Mouse (Mus musculus) liver, embryonic 15.5 days (tissue): Measurements from ENCODE around the gene Ptprm. TPM values are rescaled to one million over a fixed set of nuclear protein-coding genes. Genes with fewer than 3 reads are reported as not detected.

ENCODE experiments used
- ATAC-seq: fragments of 200-750 bp; cut with Nextera tagmentation; 2 replicates; pipeline ENCODE4 v1.8.0; 2017; ENCODE audit warnings: moderate number of reproducible peaks, mild to moderate bottlenecking, moderate library complexity; ENCODE audit not compliant: insufficient read depth
- H3K27ac ChIP-seq: fragments of 300-500 bp; sonication (generic); replicated peaks from 2 replicates; pipeline ENCODE4 v1.5.1; 2015; ENCODE audit warnings: mild to moderate bottlenecking, inconsistent platforms
- H3K27me3 ChIP-seq: fragments of 300-500 bp; sonication (generic); 2 replicates; pipeline ENCODE4 v1.6.1; 2015; ENCODE audit warnings: mild to moderate bottlenecking, inconsistent platforms
- H3K36me3 ChIP-seq: fragments of 300-500 bp; sonication (generic); replicated peaks from 2 replicates; pipeline ENCODE4 v1.6.1; 2015; ENCODE audit warnings: moderate library complexity, mild to moderate bottlenecking, inconsistent platforms
- H3K4me1 ChIP-seq: fragments of 300-500 bp; sonication (generic); replicated peaks from 2 replicates; pipeline ENCODE4 v1.6.1; 2015; ENCODE audit warnings: inconsistent platforms
- H3K4me2 ChIP-seq: fragments of 300-500 bp; sonication (generic); 2 replicates; pipeline ENCODE4 v1.6.1; 2015; ENCODE audit warnings: moderate library complexity, mild to moderate bottlenecking, inconsistent platforms
- H3K4me3 ChIP-seq: fragments of 300-500 bp; sonication (generic); replicated peaks from 2 replicates; pipeline ENCODE4 v1.5.1; 2015; ENCODE audit warnings: mild to moderate bottlenecking, inconsistent platforms
- H3K9ac ChIP-seq: fragments of 300-500 bp; sonication (generic); 2 replicates; pipeline ENCODE4 v1.6.1; 2015; ENCODE audit warnings: moderate library complexity, mild to moderate bottlenecking, inconsistent platforms
- H3K9me3 ChIP-seq: fragments of 300-500 bp; sonication (generic); replicated peaks from 2 replicates; pipeline ENCODE4 v1.6.1; 2016; ENCODE audit warnings: inconsistent platforms
- WGBS: fragments of 180-500 bp; shearing (Covaris S2); methylation state at CpG from one replicate; pipeline ENCODE4 v1.1.7; 2015; ENCODE audit warnings: mixed read lengths; ENCODE audit not compliant: insufficient replicate concordance; 5-methylcytosine and 5-hydroxymethylcytosine counted together
- polyA plus RNA-seq: library from polyadenylated mRNA; unstranded; fragments of >200 nt; fragmentation: Nextera tagmentation; extraction: Ambion mirVana; gene quantifications from 2 replicates; pipeline ENCODE4 v1.2.1, GENCODE M21; 2015

Gene Ptprm
- polyA plus RNA-seq, 1 experiment from 2014 or later: 1.4 TPM

DNA sequence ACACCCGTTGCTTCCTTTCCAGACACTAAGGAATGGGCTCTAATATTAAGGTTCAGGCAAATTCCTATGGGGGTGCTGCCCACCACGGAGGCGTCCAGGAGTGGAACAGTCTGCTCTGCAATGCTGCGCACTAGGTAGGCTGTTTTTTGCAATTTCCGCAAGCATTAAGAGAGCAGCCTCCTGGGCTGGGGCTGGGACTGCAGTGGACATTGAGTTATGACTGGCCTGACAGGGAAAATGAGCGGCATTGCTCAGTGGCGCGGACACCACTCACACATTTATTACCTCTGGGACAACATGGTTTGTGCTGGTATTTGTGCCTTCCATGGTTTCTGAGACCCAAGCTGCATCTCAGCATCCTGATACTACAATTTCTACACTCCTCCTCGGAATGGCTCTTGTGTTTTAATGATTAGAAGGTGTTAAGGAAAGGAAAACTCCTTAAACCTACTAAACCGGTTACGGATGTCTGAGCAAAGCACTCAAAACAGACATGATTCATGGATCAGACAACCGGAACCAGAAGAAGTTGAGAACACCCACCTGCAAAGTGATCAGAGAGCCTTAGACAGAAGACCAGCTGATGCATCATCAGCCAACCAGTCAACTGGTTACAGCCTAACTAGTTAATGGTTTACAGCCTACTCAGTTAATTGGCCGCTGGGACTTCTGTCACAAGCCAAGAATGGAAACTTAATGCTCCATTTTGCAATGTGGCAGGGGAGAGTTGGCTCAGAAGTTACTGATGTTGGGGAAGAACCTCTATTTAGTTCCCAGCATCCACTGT lies 76.9 kb downstream of the Ptprm start:
- Histone ChIP-seq H3K9ac (no peak overlapping the region), H3K4me1 (no peaks in the 10 kb centered on the region), H3K36me3 (no peaks in the 10 kb centered on the region), H3K4me3 (no peak overlapping the region), H3K9me3 (no peaks in the 10 kb centered on the region), H3K4me2 (no peak overlapping the region), H3K27ac (no peak overlapping the region), H3K27me3 (no peaks in the 10 kb centered on the region)
- WGBS: 76% methylated on average over 13 of the region's 13 CpGs
- ATAC-seq: no peak

DNA sequence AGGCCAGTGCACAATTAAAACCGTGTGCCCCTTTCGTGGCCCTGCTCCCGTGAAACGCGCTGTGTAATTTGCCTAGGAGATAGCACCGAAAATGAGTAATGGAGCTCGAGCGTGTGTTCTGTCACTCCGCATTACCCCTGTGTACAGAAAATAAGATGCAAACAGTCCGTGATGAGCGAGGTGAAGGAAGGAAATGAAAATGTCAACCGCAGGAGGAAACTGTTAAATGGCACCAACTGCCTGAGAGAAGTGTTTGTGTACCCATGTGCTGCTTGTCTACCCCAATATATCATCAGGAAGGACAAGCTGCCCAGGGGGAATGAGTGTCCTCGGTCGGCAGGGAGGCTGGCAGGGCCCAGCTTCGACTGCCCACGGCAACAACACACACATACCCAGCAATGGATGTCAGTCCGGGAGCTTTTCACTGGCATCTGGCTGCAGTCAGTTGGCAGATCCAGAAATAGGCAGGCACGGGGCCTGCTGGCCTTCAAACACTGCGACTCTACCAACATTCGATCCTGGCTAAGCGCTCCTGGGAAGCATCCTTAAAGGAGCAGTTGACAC lies 79.6 kb downstream of the Ptprm start:
- no peak overlapping the region for H3K4me3 ChIP-seq
- no peak for ATAC-seq
- no peaks in the 10 kb centered on the region for H3K9me3 ChIP-seq
- 35% methylated on average over 21 of the region's 21 CpGs for WGBS
- no peak overlapping the region for H3K9ac ChIP-seq
- H3K4me1 ChIP-seq: no peaks in the 10 kb centered on the region
- no peaks in the 10 kb centered on the region for H3K36me3 ChIP-seq
- no peaks in the 10 kb centered on the region for H3K27me3 ChIP-seq
- no peak overlapping the region for H3K27ac ChIP-seq
- no peak overlapping the region for H3K4me2 ChIP-seq

DNA sequence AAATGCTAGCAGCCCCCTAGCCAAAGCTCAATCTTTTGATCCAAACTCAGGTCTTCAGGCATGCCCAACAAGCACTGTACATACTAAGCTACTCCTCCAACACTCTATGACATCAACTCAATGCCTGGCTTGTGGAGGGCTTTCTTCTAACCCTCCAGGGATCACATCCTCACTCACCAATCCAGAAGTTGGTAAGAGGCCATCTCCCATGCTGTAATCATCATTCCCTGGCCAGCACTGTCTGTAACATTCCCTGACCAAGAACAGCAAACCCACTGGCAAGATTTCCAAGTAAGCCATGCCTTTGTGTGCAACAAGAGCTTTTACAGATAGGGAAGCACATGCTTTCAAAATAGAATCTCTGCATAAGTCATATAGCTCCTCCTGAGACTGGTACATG lies 81.3 kb downstream of the Ptprm start:
- Histone ChIP-seq H3K9me3 (no peaks in the 10 kb centered on the region), H3K4me2 (no peak overlapping the region), H3K27ac (no peak overlapping the region), H3K9ac (no peak overlapping the region), H3K36me3 (no peaks in the 10 kb centered on the region), H3K4me1 (no peaks in the 10 kb centered on the region), H3K4me3 (no peak overlapping the region), H3K27me3 (no peaks in the 10 kb centered on the region)
- ATAC-seq: no peak

DNA sequence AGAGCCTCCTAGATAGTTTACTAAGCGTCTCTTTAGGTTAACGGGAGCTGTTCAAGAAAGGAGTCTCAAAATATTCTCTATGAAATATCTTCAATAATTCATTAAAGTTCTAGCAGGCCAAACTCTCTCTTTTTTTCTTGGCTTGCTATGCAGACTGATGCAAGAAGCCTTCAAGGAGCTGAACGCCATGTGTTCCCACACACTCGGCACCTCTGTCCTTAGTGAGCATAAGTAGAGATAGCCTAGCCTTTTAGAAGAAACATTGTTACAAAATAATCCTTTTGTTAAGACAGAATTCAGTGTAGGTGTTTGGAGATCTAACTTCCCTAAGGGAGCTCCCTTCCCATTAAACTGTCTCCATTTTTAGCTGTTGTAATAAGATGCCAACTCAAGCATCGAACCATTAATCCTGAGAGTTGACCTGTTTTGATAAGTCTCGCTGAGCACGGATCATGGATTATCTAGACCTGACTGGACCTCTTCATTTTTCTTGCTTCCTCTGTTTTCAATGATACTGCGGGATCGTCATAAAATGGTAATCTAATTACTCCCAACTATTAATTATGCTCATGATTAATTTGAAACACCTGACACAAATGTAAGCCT lies 85.7 kb downstream of the Ptprm start:
- no peaks in the 10 kb centered on the region for H3K4me1 ChIP-seq
- no peak overlapping the region for H3K4me3 ChIP-seq
- no peak overlapping the region for H3K9ac ChIP-seq
- H3K4me2 ChIP-seq: no peak overlapping the region
- no peaks in the 10 kb centered on the region for H3K9me3 ChIP-seq
- H3K27ac ChIP-seq: no peak overlapping the region
- no peaks in the 10 kb centered on the region for H3K36me3 ChIP-seq
- no peaks in the 10 kb centered on the region for H3K27me3 ChIP-seq
- ATAC-seq: no peak
- WGBS: 69% methylated on average over 9 of the region's 9 CpGs

DNA sequence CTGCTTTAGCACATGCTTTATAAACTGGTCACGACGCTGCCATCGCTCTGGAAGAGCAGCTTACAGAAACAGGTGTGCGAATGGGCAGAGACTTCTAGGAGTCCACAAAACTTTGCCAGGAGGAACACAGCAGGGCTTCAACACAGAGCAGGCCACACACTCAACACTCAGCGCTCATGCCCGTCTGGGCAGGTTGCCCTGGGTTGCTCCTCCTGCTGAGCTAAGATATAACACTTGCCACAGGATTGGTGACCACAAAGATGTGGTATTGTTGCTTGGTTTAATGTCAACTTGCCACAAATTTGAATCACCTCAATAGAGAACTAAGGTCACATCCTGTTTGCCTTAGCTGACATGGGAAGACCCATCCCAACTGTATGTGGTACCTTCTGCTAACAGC lies 88.0 kb downstream of the Ptprm start:
- 78% methylated on average over 6 of the region's 6 CpGs for WGBS
- H3K4me2 ChIP-seq: no peak overlapping the region

DNA sequence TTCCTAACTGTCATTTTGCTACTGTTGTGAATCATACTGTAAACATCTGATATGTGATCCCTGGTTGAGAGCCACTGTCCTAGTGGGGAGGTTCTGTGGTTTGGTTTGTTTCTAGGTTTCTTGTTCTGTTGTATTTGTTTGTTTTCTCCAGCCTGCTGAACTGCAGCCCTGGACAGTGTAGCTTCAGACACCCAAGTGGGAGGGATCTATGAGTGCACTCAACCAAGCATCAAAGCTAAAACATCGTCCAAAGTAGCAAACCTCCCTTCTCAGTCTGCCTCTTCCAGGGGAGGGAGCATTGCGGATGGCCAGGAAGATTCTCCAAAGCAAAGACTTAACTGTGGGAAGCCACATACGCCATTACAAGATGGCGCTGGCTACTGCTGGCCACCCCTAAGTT lies 88.7 kb downstream of the Ptprm start:
- 69% methylated on average over 4 of the region's 4 CpGs for WGBS
- no peak overlapping the region for H3K27ac ChIP-seq
- no peaks in the 10 kb centered on the region for H3K4me1 ChIP-seq
- no peaks in the 10 kb centered on the region for H3K36me3 ChIP-seq
- H3K4me2 ChIP-seq: no peak overlapping the region
- H3K9ac ChIP-seq: no peak overlapping the region
- no peaks in the 10 kb centered on the region for H3K27me3 ChIP-seq
- ATAC-seq: no peak
- no peaks in the 10 kb centered on the region for H3K9me3 ChIP-seq
- no peak overlapping the region for H3K4me3 ChIP-seq

More for the DNA sequence above, 88.0 kb downstream of the Ptprm start:
- Histone ChIP-seq H3K9ac (no peak overlapping the region), H3K9me3 (no peaks in the 10 kb centered on the region), H3K4me1 (no peaks in the 10 kb centered on the region), H3K4me3 (no peak overlapping the region), H3K36me3 (no peaks in the 10 kb centered on the region), H3K27ac (no peak overlapping the region), H3K27me3 (no peaks in the 10 kb centered on the region)
- no peak for ATAC-seq

DNA sequence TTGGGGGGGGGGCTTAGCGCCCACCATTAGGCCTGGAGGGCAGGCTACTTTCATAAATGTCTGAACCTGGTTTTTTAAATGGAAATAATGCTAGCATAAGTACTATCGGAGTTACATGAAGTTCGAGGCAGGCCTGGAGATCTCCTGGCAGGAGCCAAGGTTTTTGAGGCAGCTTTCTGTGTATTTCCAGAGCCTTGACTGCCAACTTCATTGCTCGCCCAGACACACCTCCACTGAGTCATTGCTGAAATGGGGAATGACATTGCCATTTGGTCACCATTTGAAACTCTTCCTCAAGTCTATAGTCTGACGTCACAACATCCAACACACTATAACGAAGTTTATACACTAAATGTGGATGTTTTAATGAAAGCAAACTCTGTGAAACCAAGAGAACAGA lies 89.5 kb downstream of the Ptprm start:
- no peaks in the 10 kb centered on the region for H3K4me1 ChIP-seq
- no peak overlapping the region for H3K4me3 ChIP-seq
- no peak for ATAC-seq
- H3K27ac ChIP-seq: no peak overlapping the region
- no peaks in the 10 kb centered on the region for H3K36me3 ChIP-seq
- no peaks in the 10 kb centered on the region for H3K27me3 ChIP-seq
- WGBS: 62% methylated on average over 6 of the region's 6 CpGs
- H3K9me3 ChIP-seq: no peaks in the 10 kb centered on the region
- no peak overlapping the region for H3K4me2 ChIP-seq
- no peak overlapping the region for H3K9ac ChIP-seq

DNA sequence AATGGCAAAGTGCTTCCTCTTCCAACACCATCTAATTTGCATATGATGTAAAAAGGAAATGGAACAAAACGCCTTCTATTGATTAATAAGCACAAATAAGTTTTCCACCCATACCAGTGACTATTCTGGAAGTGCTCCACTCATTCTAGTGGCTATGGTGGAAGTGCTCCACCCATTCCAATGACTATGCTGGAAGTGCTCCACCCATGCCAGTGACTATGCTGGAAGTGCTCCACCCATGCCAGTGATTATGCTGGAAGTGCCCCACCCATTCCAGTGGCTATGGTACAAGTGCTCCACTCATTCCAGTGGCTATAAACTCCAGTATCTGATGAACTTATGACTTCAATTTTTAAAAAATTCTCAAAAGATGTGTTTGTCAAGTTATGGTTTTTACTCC lies 91.2 kb downstream of the Ptprm start:
- Histone ChIP-seq H3K4me3 (no peak overlapping the region), H3K9ac (no peak overlapping the region), H3K9me3 (no peaks in the 10 kb centered on the region), H3K4me1 (no peaks in the 10 kb centered on the region), H3K27me3 (no peaks in the 10 kb centered on the region), H3K4me2 (no peak overlapping the region), H3K27ac (no peak overlapping the region), H3K36me3 (no peaks in the 10 kb centered on the region)
- WGBS: 47% methylated on average over 1 of the region's 1 CpGs
- no peak for ATAC-seq

DNA sequence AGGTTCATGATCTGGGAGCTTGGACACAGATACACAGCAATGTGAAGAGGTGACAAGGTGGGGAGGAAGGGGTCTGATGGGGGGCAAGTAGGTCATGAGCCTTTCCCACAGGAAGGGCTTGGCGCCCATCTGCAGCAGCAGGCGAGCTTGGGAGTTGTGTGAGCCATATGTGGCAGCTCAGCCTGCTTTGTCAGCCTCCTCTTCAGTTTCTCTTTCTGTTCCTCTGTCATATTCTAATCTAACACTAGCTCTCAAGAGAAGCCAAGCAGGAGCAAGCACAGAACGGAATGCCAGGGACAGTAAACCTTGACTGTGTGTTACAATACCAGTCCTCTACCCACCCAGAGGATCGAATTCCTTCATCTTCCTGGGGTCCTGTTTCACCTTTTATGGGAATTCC lies 94.2 kb downstream of the Ptprm start:
- ATAC-seq: no peak
- WGBS: 47% methylated on average over 4 of the region's 4 CpGs
- Histone ChIP-seq H3K4me2 (no peak overlapping the region), H3K27ac (no peak overlapping the region), H3K36me3 (no peaks in the 10 kb centered on the region), H3K9ac (no peak overlapping the region), H3K4me1 (no peaks in the 10 kb centered on the region), H3K4me3 (no peak overlapping the region), H3K27me3 (no peaks in the 10 kb centered on the region), H3K9me3 (no peaks in the 10 kb centered on the region)

DNA sequence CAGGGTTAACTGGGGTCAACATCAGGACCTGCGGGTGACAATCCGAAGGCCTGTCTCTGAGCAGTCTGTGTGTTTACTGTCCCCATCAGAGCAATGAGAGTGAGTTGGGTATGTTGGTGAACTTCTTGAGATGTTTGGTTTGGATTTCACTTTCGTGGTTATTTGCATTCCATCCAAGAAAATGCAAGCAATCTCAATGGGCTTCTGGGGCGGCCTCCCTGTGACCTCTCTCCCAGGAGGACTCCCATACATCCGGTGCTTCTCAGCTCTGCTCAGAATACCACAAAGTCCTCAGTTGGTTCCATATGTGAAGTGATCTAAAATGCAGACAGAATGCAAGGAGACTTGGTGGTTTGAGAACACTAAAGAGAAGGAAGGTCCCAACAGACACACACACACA lies 96.5 kb downstream of the Ptprm start:
- no peaks in the 10 kb centered on the region for H3K36me3 ChIP-seq

DNA sequence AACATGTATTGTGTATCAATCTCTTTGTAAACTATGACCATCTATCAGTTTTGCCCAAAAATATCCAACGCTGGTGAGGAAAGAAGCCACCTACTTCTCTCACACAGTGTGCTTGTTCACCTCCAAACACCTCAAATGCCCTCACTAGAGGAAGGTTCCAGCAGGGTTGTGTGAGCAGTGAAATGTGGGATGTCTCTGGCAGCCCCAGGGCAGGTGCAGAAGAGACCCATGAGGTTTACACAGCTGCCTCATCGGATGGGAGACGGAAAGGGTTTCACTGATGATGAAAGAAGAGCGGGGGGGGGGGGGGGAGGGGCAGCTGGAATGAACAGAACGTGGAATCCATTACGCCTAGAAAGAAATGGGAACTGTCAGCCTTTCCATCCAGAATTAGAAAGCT lies 98.1 kb downstream of the Ptprm start:
- no peaks in the 10 kb centered on the region for H3K9me3 ChIP-seq
- no peaks in the 10 kb centered on the region for H3K36me3 ChIP-seq
- no peak overlapping the region for H3K27ac ChIP-seq
- H3K4me3 ChIP-seq: no peak overlapping the region
- H3K9ac ChIP-seq: no peak overlapping the region
- H3K4me1 ChIP-seq: no peaks in the 10 kb centered on the region
- ATAC-seq: no peak
- no peaks in the 10 kb centered on the region for H3K27me3 ChIP-seq
- 53% methylated on average over 6 of the region's 6 CpGs for WGBS
- no peak overlapping the region for H3K4me2 ChIP-seq

More for the DNA sequence above, 96.5 kb downstream of the Ptprm start:
- Histone ChIP-seq H3K9me3 (no peaks in the 10 kb centered on the region), H3K4me3 (no peak overlapping the region), H3K4me1 (no peaks in the 10 kb centered on the region), H3K4me2 (no peak overlapping the region), H3K27me3 (no peaks in the 10 kb centered on the region), H3K27ac (no peak overlapping the region), H3K9ac (no peak overlapping the region)
- 60% methylated on average over 5 of the region's 5 CpGs for WGBS
- no peak for ATAC-seq
